Mouse (Mus musculus) layer of hippocampus, adult 9-11 months (tissue): Measurements from ENCODE around the gene Cdk4.
A peak's percentile ranks its signal among the peaks of the same experiment; 100 is the strongest.

Experiments used
- DNase-seq: peaks from one replicate; pipeline ENCODE4 v3.0.0; 2022

The Cdk4 gene

DNA sequence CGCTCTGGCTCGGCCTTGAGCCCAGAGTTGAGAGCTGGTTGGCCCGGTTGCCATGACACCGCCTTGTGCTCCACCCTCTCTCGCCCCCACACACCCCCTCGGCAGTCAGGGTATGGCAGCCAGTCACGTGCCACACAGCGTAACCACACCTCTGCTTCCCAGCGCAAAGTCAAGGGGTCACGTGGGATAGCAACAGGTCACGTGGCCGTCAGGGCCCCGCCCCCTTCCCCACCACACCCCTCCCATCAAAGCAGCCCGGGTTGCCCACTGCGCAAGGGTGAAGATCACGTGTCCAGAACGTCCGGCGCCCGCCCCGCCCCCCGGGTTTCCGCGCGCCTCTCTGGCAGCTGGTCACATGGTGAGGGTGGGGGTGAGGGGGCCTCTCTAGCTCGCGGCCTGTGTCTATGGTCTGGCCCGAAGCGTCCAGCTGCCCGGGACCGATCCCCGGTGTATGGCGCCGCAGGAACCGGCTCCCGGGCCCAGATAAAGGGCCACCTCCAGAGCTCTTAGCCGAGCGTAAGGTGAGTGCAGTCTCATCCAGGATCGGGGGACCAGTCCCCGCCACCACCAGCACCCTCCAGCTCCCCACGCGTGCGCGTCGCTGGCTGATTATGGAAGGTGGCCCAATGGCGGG is at the start of gene Cdk4:
Gene Cdk4 (plus strand): TSS at position 296 of the 634 bp plus-strand sequence.
- peak; percentile 99 for DNase-seq

DNA sequence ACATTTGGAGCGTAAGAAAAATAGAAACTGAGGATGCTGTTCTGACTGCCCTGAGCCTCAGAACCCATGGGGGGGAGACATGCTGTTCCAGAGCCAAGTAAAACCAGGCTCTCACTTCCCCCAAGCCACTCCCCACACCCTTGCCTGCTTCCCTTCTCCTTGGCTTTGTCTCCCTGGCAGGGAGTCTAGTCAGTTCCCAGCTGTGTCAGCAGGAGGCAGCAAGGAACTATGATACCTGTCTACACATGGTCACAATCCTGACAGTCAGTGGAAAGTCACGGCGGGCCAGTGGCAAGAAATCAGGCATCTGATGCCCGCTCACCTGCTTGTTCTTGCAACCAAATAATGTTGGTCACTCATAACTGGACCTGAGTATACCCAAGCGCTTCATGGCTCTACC is 46.8 kb upstream of the Cdk4 start:
- no peak for DNase-seq

DNA sequence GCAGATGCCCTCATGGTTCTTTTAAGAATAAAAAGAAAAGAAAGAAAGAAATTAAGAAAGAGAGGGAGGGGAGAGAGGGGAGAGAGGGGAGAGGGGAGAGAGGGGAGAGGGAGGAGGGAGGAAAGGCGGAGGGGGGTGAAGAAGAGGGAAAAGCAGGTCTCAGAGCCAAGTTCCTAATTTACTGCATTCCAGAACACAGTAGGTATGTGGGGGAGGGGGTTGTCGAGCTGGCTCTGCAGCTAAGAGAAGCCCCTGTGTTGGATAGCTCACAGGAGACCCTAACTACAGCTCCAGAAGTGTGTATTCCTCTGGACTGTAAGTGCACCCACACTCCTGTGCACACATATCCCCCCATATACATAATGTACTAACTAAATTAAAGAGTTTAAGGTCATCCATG is 46.3 kb upstream of the Cdk4 start:
- no peak for DNase-seq

DNA sequence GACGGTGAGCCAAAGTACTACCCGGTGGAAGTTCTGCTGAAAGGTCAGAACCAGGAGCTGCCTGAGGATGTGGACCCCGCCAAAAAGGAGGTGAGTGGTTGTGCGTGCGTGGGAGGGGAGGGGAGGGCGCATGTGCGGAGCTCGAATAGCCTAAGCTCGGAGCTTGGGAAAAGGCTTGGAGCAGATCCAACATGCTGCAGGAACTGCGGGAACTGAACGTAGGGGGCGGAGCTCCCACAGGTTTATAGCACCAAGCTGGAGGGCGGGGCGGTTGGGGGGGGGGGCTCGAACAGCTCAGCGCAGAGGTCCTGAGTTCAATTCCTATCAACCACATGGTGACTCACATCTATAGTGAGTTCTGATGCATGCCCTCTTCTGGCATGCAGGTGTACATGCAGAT is 44.9 kb upstream of the Cdk4 start:
- no peak for DNase-seq

DNA sequence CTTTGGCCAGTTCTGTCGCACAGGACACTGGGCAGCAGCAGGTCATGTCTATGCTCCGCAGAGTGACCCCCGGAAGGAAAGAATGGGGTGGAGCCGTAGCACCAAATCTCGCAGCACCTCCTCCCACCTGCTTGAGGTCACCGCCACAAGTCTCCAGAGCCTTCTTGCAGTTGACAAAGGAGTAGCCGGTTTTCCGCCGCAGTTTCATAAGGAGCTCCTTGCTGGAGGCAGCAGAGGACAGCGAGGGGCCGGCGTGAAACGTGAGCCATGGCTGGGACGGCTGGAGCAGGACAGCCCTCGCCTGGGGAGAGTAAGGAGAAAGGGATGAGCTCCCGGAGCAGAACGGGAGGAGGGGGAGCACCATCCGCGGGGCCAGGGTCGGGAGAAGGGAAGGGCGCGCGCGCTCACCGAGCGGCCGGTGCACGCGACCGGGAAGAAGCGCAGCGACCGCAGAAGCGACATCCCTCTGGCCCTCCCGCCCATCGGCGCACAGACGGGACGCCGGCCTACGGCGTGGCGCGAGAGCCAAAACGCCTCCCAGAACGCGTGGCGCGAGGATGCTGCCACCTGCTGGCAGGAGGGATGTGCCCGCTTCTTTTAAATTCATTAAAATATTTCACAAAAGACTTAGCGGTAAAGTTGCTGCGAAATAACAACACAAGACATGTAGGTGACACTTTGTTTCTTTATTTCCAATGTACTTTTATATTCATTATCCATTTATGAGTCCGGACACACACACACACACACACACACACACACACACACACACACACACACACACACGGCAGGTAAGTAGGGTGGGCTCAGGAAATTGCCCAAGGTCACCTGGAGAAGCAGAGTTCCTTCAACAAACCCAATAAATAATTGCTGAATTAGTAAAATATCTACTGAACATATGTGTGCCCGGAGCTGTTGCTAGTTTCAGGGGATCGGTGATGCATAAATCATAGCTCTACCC is 32.7 kb upstream of the Cdk4 start, which contains the start of gene Tsfm:
Gene Tsfm (minus strand): TSS at position 505 of the 961 bp plus-strand sequence.
- peak; percentile 79 for DNase-seq

DNA sequence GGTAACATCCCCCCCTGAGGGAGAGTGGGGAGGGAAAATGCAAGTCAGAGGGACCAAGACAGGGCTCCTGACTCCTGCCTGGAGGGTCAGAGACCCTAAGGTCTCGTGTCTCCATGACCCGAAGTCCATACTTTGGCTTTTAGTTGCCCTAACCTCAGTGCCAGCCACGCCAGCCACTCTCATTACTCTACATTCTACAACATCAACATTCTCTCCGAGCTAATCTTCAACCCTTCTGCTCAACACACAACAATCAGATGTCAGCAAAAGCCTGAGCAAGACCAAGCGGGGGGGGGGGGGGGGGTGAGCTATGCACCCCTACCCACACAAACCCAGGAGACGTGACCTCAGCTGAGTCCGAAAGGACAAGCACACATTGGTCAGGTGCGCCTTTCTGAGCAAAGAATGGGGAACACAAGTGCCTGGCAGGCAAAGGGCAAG is 30.0 kb upstream of the Cdk4 start:
- DNase-seq, result no peak

DNA sequence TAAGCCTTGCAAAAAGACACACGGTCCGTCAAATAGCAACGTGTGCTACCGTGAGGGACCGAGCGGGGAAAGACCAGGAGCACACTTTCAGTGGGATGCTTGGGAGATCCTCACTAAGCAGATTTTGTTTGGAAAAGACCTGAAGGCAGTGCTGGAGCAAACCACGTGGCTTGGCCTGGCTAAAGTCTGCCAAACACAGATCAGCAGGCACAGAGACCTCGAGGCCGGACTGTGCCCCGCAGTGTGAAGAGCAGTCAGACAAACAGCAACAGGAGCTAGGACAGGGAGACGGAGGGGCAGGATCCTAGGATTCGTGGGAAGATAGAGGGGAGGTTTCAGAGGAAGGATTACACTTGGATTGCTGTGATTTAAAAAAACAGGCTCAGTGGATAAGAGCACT is 27.1 kb upstream of the Cdk4 start:
- DNase-seq, result no peak

DNA sequence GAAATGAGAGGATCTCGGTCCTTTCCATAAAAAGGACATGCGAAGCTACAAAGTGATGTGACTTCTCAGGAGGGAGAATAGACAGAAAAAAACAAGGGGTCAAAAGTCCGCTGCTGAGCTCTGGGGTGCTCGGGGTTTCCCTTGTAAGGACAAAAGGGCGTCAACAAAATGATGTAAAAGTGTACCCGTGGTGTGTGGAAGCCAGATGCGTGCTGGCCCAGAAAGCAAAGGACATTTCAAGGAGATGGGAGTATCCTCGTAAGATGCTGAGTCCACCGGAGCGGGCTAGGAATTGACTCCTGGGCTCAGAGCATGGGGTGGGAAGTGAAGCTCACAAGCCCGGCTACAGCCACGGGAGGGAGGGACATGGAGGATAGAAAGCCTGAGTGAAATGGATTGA is 25.7 kb upstream of the Cdk4 start:
- DNase-seq, result no peak

DNA sequence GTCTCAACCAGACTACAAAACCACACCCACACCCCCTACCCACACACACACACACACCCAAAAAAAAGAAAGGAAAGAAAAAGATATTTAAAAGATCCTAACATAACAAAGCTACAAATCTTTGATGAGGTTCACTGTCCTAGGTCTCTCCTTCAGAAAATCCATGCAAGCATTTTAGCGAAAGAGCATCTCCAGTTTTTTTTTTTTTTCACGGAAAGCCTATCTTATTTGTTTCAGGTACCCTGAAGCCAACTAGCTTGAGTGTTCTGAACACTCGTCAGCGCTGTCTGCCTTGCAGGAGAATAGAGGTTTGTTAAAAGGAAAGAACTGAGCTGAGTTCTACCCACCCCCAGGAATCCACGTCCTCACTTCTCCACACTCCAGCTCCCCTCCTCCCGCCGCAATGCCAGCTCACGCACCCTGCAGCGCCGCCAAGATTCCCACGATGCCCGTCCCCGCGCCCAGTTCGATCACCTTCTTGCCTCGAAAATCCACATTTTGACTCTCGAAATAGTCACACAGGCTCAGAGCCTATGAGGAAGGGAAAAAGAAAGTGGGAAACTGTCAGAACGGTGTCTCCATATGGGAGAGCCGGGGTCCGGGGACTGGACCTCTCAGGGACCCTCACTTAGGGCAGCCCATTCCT is 22.6 kb upstream of the Cdk4 start:
- DNase-seq, result no peak

DNA sequence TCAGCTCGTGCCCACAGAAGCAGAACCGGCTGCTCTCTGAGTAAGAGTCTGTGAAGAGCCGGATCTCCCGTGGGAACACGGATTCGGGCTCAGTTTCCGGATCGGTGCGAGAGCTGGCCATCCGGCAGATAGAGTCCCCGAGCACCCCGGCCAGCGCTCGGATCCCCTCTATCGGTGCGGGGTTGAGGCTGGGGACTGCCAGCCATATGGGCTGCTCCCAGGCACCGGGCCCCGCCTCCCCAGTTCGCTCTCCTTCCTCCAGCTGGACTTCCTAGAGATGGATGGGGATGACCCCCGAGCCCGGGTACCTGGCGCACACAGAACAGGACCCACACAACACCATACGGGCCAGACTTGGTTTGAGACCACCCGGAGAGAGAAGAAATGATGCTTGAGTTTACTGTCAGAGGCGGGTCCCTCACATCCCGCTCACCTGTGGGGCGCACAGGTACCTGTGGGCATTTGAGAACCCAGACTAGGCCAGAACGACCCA is 22.0 kb upstream of the Cdk4 start, which contains the start of the genes Mettl1 and Eef1akmt3:
Gene Mettl1 (plus strand): TSS at position 141 of the 493 bp plus-strand sequence.
Gene Eef1akmt3 (minus strand): TSS at position 240 of the 493 bp plus-strand sequence.
- DNase-seq, result no peak

DNA sequence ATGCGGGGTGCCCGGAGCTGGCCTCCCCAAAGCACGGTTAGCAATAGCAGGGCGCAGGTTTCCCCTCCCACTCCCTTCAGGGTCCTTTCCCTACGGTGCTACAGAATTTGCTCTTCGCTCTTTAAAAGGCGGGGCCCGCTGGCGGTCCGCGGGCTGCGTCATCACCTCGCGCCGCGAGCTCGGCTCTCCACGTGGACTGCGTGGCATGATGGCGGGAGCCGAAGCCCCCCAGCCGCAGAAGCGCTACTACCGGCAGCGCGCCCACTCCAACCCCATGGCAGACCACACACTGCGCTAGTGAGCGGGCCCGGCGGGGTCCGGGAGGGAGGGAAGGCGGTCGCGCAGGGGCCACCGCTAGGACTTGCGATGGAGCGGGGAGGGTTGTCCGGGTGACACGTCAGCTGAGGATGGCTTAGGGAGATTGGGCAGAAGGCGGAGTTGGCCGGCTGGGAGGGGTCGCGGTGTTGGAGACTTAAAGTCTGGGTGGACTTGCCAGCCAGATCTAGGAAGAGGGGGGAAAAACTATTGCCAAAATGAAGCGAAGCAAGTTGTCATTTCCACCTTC is 21.5 kb upstream of the Cdk4 start:
- peak; percentile 86 for DNase-seq

DNA sequence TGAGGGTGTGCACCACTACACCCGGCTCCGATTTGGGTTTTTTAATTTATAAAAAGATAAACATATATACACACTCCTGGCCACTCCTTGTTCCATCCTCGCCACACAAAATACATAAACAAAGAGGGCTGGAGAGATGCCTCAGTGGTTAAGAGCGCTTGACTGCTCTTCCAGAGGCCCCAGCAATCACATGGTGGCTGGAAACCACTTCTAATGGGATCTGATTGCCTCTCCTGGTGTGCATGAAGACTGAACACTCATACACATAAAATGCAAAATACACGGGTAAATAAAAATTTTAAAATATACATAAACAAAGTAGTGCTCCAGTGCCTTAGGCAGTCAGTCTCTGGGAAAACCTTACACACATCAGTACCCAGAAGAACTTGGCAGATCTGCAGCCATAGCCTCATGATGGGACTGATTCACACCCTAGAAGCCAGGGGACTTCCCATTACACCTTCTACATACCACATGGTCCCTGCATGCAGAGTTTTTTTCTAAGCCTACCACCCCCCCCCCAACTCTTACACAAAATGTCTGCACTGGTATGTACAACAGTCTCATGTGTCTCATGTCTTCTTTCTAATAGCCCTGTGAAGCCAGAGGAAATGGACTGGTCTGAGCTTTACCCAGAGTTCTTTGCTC is 20.7 kb upstream of the Cdk4 start:
- no peak for DNase-seq

DNA sequence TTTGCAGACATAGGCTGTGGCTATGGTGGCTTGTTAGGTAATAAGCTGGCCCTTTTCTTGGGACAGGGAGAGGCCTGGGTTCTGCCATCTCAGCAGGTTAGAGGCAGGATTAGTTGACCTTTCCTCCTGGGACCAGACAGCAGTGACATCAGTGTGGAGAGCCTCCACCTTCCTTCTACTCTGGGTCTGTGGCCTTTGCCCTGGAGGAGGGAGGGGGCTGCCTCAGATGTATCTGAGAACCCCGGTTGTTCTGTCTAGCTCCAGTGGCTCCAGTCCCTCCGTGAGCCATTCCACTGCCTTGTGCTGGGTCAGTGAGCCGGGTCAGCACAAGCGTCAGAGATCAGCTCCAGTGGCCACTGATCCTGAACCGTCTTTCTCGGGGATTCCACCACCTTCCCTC is 20.1 kb upstream of the Cdk4 start:
- no peak for DNase-seq

DNA sequence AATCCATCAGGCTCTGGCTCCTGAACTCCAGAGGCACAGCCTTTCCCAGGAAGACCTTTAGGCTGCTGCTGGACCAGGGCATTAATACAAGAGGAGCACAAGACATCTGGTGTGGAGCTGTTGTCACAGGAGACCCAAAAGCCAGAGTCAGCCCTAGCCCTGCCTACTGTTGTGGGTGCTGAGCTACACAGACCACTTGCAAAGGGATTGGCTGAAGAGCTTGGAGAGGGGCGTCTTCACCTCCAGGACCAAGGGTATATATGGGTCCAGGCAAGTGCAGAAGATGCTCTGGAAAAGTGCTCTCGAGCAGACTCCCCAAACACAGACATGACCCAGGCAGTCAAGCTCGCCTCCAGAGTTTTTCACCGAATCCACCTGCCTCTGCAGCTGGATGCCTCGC is 15.4 kb upstream of the Cdk4 start, which contains the start of gene Cyp27b1:
Gene Cyp27b1 (plus strand): TSS at position 297 of the 400 bp plus-strand sequence.
- DNase-seq, result no peak

DNA sequence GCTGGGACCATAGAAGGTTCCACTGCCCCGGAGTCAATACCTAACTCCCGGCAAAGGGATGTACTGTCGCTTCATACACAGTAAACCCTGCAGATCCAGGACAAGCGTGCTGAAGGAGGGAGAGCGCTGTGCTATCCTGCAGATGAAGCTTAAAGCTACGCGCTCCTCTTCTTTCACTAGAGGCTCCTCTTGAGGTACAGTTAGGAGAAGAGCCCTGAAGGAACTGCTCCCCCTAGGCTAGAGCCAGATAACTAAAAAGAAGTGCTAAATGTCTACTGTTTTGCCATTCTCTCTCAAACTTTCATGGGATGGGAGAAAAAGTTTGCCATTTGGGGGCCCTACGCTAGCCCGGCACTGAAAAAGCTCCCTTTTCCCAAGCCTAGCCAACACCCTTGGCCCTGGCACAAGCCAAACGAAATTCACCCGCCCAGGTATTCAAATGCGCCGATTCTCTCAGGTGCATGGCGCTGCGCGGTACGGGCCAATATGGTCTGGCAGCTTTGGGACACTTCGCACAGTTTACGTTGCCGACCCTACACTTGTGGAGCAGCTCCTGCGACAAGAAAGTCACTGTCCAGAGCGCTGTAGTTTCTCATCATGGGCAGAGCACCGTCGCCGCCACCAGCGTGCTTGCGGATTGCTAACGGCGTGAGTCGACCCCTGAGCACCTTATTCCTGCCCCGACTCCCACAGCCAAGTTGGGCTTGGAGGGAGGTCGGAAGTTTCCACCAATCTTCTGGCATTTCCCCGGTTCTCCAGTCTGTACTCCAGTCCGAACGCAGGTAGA is 14.5 kb upstream of the Cdk4 start:
- DNase-seq, result no peak

DNA sequence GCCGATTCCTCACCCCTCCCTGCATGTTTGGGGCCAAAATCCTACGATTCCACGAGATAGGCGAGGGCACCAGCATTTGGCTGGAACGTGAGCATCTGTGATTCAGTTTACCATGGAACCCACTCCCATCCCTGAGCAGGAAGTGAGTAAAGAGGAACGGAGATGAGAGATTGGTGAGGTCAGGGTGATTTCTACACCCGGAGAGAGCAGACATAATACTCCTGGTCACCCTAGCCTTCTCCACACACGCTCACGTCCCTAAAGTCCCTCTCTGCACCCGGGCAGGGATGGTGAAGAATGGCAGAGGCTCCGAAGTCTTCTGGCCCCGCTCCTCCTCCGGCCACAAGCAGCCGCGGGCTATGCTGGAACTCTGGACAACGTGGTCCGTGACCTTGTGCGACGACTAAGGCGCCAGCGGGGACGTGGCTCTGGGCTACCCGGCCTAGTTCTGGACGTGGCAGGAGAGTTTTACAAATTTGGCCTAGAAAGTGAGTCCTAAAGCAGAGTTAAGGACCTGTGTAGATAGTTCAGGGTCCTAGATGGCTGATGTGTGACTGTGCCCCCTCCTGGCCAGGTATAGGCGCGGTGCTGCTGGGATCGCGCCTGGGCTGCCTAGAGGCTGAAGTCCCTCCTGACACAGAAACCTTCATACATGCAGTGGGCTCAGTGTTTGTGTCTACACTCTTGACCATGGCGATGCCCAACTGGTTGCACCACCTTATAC is 13.8 kb upstream of the Cdk4 start:
- no peak for DNase-seq

DNA sequence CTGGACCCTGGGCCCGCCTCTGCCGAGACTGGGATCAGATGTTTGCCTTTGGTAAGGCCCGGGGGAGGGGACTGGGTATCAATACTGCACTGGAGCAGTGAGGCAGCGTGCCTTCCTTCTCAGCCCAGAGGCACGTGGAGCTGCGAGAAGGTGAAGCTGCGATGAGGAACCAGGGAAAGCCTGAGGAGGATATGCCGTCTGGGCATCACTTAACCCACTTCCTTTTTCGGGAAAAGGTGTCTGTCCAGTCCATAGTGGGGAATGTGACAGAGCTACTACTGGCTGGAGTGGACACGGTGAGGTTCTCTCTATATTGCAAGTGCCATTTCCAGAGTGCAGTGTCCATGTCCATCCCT is 13.2 kb upstream of the Cdk4 start:
- no peak for DNase-seq

DNA sequence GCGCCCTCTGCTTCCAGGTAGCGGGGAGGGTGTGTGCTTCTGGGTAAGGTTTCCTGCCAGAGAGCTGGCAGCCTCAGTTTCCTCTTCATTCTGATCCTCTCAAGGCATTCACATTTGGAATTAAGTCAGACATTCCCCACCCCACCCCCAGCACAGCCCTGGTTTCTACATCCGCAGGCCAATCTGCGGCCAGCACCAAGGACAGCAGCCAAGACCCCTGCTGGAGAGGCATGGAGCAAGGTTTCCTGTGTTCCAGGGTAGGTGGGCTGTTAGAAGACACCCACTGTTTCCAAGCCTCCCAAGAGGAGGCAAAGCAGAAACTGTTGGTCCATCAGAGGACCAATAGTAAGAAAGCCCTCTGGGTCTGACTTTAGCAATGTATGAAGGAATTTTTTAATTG is 8.7 kb upstream of the Cdk4 start:
- DNase-seq, result no peak

DNA sequence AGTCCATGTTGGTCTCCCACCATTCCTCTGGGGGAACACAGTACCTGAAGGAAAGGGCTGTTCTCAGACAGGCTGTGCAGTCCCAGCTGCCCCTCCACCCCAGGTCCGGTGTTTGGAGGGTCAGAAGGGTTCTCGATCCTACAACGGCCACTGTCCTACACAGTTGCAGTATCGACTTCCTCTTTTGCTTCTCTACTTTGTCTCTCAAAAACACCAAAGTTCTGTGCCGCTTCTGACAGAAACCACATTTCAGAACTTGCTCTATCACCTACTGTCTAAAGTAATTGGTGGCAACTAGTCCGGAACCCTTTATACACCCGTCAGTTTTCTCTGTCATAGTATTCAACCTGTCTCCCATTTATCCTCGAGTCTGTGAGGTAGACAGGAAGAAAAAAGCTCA is 7.9 kb upstream of the Cdk4 start:
- no peak for DNase-seq

DNA sequence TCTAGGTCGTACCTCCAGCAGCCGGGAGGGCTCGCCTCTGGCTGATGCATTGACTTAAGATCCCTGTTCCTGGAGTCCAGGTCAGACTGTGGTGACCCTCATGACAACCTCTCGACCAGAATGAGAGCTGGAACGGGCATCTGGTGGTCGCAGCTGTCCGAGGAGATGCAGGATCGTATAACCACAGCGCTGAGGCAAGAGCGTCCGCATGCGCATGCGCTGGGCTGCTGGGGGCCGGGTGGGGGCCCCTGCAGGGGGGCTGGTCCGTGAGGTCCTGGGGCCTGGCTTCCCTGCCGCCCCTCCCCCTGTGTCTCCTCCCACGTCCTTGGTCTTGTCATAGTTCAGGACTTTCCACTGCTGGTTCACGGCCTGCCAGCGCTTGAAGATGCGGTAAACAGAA is 6.8 kb upstream of the Cdk4 start:
- no peak for DNase-seq

DNA sequence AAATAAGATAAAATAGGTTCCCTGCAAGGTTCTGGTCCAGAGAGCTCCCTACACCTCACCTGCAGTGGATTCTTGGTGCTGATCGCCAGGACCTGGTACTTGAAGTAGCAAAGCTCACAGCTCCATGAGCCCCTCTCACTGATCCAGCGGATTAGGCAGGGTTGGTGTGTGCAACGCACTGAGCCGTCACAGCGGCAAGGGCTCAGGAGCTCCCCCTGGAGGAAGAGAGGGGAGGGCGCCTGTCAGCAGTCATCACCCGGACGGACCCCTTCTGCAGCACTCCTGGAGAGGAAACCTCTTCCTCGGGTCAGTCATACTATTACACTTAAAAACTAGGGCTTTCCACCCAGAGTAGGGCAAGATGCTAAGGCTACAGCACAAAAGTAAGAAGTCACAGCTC is 5.2 kb upstream of the Cdk4 start:
- no peak for DNase-seq
